Mouse (Mus musculus) heart, embryonic 11.5 days (tissue): ENCODE results near the gene Slc22a13. TPM values are rescaled to one million over a fixed set of nuclear protein-coding genes. Genes with fewer than 3 reads are reported as not detected.
"Not testable (repeated sequence)": the region's sequence is repeated elsewhere in the genome, so short reads cannot be mapped to it uniquely, and the experiment has no call there.

Experiments
- ATAC-seq: fragments of 200-750 bp; cut with Nextera tagmentation; replicated peaks from 2 replicates; pipeline ENCODE4 v1.8.0; 2017; ENCODE audit warnings: moderate library complexity; ENCODE audit not compliant: insufficient number of reproducible peaks, low FRiP score, low TSS enrichment
- H3K27ac ChIP-seq: fragments of 300-500 bp; sonication (generic); 2 replicates; pipeline ENCODE4 v1.5.1; 2014; ENCODE audit warnings: mild to moderate bottlenecking, low read depth, low read length
- H3K27me3 ChIP-seq: fragments of 300-500 bp; sonication (generic); 2 replicates; pipeline ENCODE4 v1.6.1; 2014; ENCODE audit warnings: mild to moderate bottlenecking, low read length, mixed read lengths; ENCODE audit not compliant: control insufficient read depth, insufficient read depth
- H3K36me3 ChIP-seq: fragments of 300-500 bp; sonication (generic); 2 replicates; pipeline ENCODE4 v1.6.1; 2014; ENCODE audit warnings: mild to moderate bottlenecking, low read length, moderate library complexity, mixed read lengths; ENCODE audit not compliant: control insufficient read depth, insufficient read depth
- H3K4me1 ChIP-seq: fragments of 300-500 bp; sonication (generic); 2 replicates; pipeline ENCODE4 v1.6.1; 2014; ENCODE audit warnings: low read length; ENCODE audit not compliant: control insufficient read depth, insufficient read depth
- H3K4me2 ChIP-seq: fragments of 300-500 bp; sonication (generic); 2 replicates; pipeline ENCODE4 v1.6.1; 2014; ENCODE audit warnings: mild to moderate bottlenecking, moderate library complexity
- H3K4me3 ChIP-seq: fragments of 300-500 bp; sonication (generic); 2 replicates; pipeline ENCODE4 v1.5.1; 2014; ENCODE audit warnings: low read depth, low read length
- H3K9ac ChIP-seq: fragments of 300-500 bp; sonication (generic); 2 replicates; pipeline ENCODE4 v1.6.1; 2014; ENCODE audit warnings: mild to moderate bottlenecking, low read depth, low read length, moderate library complexity
- H3K9me3 ChIP-seq: fragments of 300-500 bp; sonication (generic); replicated peaks from 2 replicates; pipeline ENCODE4 v1.6.1; 2016; ENCODE audit warnings: low read length; ENCODE audit not compliant: control insufficient read depth
- WGBS: fragments of 180-500 bp; shearing (Covaris S2); extraction: QIAGEN DNeasy Blood & Tissue Kit; methylation state at CpG from one replicate; pipeline ENCODE4 v1.1.7; 2014; ENCODE audit not compliant: insufficient replicate concordance; 5-methylcytosine and 5-hydroxymethylcytosine counted together
- polyA plus RNA-seq: library from polyadenylated mRNA; unstranded; fragments of >200 nt; fragmentation: Nextera tagmentation; extraction: Ambion mirVana; gene quantifications from 2 replicates; pipeline ENCODE4 v1.2.1, GENCODE M21; 2014

The Slc22a13 gene
- polyA plus RNA-seq, 1 experiment from 2014 or later, result not detected

DNA sequence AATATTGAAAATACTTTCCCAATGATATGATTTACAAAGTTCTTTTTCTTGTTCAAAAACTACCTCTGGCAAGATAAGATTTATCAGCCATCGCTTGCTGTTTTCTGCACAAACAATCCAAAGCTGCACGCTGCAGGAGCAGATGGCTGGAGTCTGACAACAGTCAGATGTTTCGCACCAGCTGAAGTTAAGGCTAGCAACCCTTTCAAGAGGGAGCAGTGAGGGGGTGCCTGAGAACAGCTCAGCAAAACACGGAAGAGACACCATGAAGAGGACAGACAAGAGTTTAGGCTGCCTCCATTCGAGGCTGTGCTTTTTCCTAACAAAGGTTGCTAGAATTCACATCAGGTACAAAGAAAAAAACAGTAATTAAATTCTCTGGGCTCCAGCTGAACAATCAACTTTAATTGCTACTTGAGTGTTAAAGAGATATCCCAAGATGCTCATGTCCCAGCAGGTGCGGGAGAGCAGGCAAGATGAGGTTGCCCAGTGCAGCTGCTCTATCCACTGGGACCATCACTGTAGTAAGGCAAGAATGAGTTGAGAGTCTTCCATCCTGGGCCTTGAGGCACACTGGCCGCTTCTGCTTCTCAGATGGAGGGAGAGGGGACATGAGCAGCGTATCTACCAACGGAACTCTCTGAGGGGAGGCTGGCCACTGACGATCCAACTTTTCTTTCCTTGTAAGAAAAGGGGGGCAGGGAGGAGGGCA, 31.5 kb upstream of the Slc22a13 start:
- H3K4me3 ChIP-seq, result no peak overlapping the region
- H3K9me3 ChIP-seq, result no peaks in the 10 kb centered on the region
- WGBS, result 88% methylated on average over 10 of the region's 10 CpGs
- H3K36me3 ChIP-seq, result peaks cover 18% of the 10 kb centered on the region
- no peak overlapping the region for H3K4me2 ChIP-seq
- no peak for ATAC-seq
- no peaks in the 10 kb centered on the region for H3K4me1 ChIP-seq
- H3K27me3 ChIP-seq, result no peaks in the 10 kb centered on the region
- H3K27ac ChIP-seq, result no peak overlapping the region
- H3K9ac ChIP-seq, result no peak overlapping the region

GRCm38 (mm10) chr9:119239274-119239673, 30.4 kb upstream of the Slc22a13 start:
- no peak for ATAC-seq
- no peak overlapping the region for H3K4me2 ChIP-seq

DNA sequence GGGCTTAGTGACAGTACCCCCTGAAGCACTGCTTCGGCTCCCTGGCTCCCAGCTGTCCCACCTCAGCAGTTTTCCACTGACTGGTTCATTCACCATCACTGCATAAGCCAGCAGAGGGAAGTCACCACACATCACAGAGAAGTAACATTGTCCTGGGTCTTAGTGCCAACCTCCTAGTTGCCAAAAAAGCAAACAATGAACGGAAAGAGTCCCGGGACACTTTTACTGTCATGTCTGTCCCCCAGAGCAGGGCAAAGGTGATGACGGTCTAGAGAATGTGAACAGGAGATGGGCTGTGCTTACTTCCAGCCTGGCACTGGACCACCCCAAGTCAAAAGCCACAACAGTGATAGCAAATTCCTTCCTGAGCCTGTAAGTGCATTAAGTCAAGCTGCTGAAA, 29.9 kb upstream of the Slc22a13 start:
- ATAC-seq, result no peak
- Histone ChIP-seq H3K36me3 (peaks cover 13% of the 10 kb centered on the region), H3K4me3 (no peak overlapping the region), H3K9me3 (no peaks in the 10 kb centered on the region), H3K9ac (no peak overlapping the region), H3K27ac (no peak overlapping the region), H3K4me2 (no peak overlapping the region), H3K4me1 (no peaks in the 10 kb centered on the region), H3K27me3 (no peaks in the 10 kb centered on the region)
- 83% methylated on average over 4 of the region's 4 CpGs for WGBS

More at GRCm38 (mm10) chr9:119239274-119239673, 30.4 kb upstream of the Slc22a13 start:
- Histone ChIP-seq H3K27me3 (no peaks in the 10 kb centered on the region), H3K4me1 (no peaks in the 10 kb centered on the region), H3K4me3 (no peak overlapping the region), H3K27ac (no peak overlapping the region), H3K9ac (no peak overlapping the region), H3K9me3 (no peaks in the 10 kb centered on the region), H3K36me3 (peaks cover 18% of the 10 kb centered on the region)
- WGBS, result 88% methylated on average over 3 of the region's 3 CpGs

DNA sequence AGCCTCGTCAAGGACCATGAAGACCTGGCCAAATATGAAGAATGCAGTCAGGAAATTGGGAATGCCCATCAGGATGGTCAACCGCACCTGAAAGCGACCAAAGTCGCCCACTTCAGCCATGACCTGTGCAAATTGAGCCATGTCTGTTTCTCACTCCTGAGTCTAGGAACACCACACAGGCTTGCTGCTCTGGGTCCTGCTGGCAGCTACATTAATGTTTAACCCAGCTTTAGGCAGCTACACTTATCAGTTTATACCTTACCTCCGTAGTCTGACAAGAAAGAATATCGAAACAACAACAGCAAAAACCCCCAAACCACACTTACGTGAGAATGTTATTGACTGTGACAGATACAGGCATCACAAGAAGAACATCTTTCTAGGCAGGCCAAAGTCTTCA, 22.7 kb upstream of the Slc22a13 start:
- H3K36me3 ChIP-seq, result no peaks in the 10 kb centered on the region
- no peaks in the 10 kb centered on the region for H3K27me3 ChIP-seq
- no peak overlapping the region for H3K9ac ChIP-seq
- no peaks in the 10 kb centered on the region for H3K9me3 ChIP-seq
- H3K4me2 ChIP-seq, result no peak overlapping the region
- no peak overlapping the region for H3K27ac ChIP-seq
- H3K4me1 ChIP-seq, result no peaks in the 10 kb centered on the region
- ATAC-seq, result no peak
- no peak overlapping the region for H3K4me3 ChIP-seq
- 89% methylated on average over 7 of the region's 7 CpGs for WGBS

- H3K9ac ChIP-seq, result no peak overlapping the region
- 41% methylated on average over 2 of the region's 2 CpGs for WGBS
- no peak overlapping the region for H3K4me3 ChIP-seq
- H3K9me3 ChIP-seq, result no peaks in the 10 kb centered on the region
- ATAC-seq, result no peak
- H3K4me1 ChIP-seq, result no peaks in the 10 kb centered on the region
- no peaks in the 10 kb centered on the region; the same call in 1 of the 2 replicates for H3K36me3 ChIP-seq
- no peak overlapping the region for H3K4me2 ChIP-seq
- H3K27ac ChIP-seq, result no peak overlapping the region
- H3K27me3 ChIP-seq, result no peaks in the 10 kb centered on the region
These were observed 21.9 kb upstream of the Slc22a13 start for GRCm38 (mm10) chr9:119230829-119231228.

GRCm38 (mm10) chr9:119220249-119220648, 11.4 kb upstream of the Slc22a13 start:
- Histone ChIP-seq H3K9me3 (no peaks in the 10 kb centered on the region), H3K9ac (no peak overlapping the region), H3K36me3 (peaks cover 11% of the 10 kb centered on the region; the same call in 1 of the 2 replicates), H3K27me3 (no peaks in the 10 kb centered on the region), H3K27ac (no peak overlapping the region), H3K4me2 (no peak overlapping the region), H3K4me1 (no peaks in the 10 kb centered on the region), H3K4me3 (no peak overlapping the region)
- 76% methylated on average over 4 of the region's 4 CpGs for WGBS
- ATAC-seq, result no peak

DNA sequence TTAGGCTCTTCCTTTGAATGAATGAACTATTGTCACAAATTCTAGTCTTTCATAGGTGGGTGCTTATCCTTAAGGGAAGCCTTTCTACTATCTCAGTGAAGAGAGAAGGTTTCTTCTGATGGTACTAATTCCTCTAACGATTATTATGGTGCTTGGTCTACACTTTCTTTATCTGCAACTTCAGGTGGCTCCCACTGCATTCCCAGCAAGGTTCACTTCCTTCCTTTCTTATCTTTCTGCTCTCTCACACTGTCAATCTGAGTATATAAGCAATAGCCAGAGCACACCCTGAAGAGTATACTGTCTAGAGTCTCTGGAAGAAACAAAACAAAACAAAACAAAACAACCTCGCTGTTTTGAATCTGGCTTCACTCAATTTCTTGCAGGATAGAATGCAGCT, 10.8 kb upstream of the Slc22a13 start:
- ATAC-seq, result no peak
- H3K4me1 ChIP-seq, result no peaks in the 10 kb centered on the region
- no peak overlapping the region for H3K27ac ChIP-seq
- no peaks in the 10 kb centered on the region for H3K9me3 ChIP-seq
- 66% methylated on average over 2 of the region's 2 CpGs for WGBS
- no peak overlapping the region for H3K4me3 ChIP-seq
- H3K4me2 ChIP-seq, result no peak overlapping the region
- no peak overlapping the region for H3K9ac ChIP-seq
- no peaks in the 10 kb centered on the region for H3K27me3 ChIP-seq
- peaks cover 8% of the 10 kb centered on the region; the same call in 1 of the 2 replicates for H3K36me3 ChIP-seq

DNA sequence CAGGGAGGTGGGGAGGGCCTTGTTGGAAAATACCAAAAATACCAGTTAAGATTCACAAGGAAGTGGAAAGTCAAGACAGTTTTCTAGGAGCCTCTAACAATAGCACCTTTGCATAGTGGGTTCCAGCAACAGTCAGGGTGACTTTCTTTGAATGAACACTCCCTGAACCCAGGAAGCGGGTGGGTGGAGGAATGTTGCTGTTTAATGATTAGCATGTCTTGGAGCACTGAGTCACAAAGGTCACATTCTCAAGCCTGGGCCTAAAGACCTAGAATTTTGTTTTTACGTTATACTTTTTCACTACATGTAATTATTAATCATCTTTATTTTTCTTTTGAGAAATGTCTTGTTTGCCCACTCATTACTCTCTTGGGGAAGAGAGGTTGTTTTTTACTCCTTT, 6.4 kb upstream of the Slc22a13 start:
- not testable (repeated sequence) for H3K9me3 ChIP-seq, H3K36me3 ChIP-seq, H3K4me2 ChIP-seq, H3K27ac ChIP-seq, H3K4me1 ChIP-seq, H3K27me3 ChIP-seq, H3K4me3 ChIP-seq, ATAC-seq, H3K9ac ChIP-seq
- 81% methylated on average over 2 of the region's 2 CpGs for WGBS

DNA sequence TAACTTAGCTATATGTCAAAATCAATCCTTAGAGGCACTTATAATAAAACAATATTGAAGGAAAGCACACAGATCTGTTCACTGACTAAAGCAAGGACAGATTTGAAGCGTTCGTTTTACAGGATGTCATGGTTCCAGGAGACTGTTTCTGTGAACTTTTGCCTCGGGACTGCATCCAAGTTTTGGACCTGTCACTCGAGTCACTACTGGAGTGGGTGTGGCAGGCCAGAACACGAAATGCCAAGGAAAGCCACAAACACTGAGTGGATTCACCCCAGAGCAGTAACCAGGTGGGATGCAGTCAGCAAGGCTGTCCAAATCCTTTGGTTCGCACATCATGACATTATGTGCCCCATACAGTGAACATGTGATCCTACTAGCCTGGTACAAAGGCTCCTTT, 5.7 kb upstream of the Slc22a13 start:
- H3K36me3 ChIP-seq, result no peaks in the 10 kb centered on the region
- no peaks in the 10 kb centered on the region for H3K9me3 ChIP-seq
- no peak overlapping the region for H3K4me3 ChIP-seq
- 82% methylated on average over 6 of the region's 6 CpGs for WGBS
- H3K9ac ChIP-seq, result no peak overlapping the region
- no peaks in the 10 kb centered on the region for H3K4me1 ChIP-seq
- no peak for ATAC-seq
- H3K27ac ChIP-seq, result no peak overlapping the region
- no peak overlapping the region for H3K4me2 ChIP-seq
- no peaks in the 10 kb centered on the region for H3K27me3 ChIP-seq
